Mouse (Mus musculus): Measurements from ENCODE around the gene Vmn1r217.
"Not testable (repeated sequence)": the region's sequence is repeated elsewhere in the genome, so short reads cannot be mapped to it uniquely, and the experiment has no call there.

Vmn1r217 gene

DNA sequence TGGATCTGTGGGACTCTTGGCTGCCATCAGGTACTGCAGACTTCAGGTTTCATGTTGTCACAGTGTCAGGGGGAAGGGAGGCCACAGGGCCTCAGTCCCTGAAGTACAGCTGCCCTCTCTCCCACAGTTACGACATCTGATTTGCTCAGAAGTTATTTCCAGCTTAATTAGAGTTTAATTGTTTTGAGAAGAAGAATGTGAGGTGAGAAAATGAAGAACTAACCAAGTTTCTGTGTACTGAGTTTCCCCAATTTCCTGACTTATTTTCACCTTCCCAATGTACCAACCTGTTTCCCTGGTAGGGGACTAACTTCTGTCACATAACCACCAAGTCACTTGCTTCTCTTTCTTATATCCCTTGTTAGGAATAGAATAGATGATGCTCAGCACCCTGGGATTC, at the start of gene Vmn1r217:
TSS of gene Vmn1r217 (minus strand) at position 101 of the 400 bp plus-strand sequence.
- DNase-seq = not testable (repeated sequence)

DNA sequence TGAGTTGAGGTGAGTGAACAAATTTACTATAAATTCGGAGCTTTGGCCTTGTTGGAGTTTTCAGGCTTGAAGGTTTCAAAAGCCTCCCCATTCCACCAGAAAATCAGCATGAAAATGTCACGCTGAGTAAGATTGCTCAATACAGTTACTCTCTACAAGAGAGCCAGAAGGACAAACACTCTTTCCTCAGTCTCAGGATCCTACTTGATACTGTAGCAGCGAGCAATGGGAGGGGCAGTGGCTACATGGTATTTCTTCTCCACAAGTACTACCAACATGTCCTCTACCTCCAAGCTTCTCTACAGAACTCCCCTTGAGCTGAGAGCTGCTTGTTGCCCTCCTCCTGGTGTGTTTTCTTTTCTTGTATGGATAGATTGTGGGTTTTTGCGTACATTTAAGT, 48.4 kb upstream of the Vmn1r217 start:
- DNase-seq = not testable (repeated sequence)

DNA sequence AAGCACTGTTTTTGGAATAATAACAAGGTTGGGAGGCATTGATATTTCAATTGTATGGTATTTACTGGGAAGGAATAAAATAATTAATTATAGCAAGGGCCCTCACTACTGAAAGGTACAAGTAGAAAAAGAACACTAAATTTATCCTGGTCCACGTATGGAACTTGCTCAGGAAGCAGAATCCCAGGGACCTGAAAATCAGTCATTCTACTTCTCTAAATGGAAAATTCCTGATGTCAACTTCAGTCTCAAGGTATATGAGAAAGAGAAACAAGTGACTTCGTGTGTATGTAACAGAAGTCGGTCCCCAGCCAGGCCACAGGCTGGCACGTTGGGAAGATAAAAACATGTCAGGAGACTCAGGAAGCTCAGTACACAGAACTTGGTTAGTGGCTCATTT, 41.0 kb upstream of the Vmn1r217 start, which contains the start of gene Vmn1r219:
TSS of gene Vmn1r219 (plus strand) at position 301 of the 400 bp plus-strand sequence.
- DNase-seq = no peak

DNA sequence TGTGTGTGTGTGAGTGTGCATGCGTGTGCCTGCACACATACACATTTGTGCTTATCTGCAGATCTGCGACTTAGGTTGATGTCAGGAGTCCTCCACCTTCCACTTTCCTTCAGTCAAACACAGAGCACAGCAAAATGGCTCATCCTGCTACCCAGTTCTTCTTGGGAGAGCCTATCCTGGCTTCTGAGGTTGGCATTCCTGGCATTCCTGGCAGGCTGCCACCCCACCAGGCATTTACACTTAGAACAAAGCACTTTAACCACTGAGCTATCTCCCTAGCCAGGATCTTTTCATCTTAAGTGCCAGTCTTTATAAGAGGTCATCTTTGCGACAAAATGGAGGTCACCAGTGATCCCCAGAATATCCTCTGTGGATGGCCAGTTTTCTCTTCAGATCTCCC, 39.8 kb upstream of the Vmn1r217 start:
- DNase-seq = no peak

DNA sequence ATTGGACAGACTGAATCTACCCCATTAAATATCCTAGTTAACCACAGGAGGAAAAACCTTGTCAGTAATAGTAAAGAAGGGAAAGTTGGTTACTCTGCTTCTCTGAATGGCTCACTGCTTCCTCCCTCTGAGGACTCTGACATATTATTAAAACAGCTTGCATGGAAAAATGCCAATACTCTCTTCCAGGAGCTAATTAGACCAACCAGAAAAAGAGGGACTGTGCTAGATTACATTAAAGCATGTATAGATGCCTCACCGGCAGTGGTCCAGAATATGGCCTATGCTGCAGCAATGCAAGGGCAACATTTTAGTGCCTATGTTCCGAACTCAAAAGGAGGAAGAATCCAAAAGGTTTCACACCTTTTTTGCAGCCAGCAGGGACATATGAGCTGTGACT, 20.9 kb upstream of the Vmn1r217 start:
- no peak for DNase-seq

DNA sequence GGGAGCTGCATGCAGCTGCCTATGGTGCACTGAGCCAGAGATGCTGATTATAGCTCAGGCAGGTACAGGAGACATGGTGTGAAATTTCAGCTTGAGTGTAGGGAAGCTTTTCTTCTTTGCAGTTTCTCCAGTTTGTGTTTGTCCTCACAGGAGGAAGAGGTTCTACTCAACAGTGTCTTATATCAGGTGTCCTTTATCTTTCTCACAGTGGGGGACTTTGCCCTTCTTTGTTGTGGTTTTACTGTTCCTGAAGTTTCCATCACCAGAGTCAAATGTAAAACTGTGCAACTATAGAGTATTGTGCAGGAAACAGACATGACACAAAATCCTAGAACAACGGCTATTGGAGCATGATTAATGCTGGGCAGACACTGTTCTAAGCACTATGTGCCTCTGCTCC, 15.5 kb upstream of the Vmn1r217 start:
- DNase-seq = no peak

DNA sequence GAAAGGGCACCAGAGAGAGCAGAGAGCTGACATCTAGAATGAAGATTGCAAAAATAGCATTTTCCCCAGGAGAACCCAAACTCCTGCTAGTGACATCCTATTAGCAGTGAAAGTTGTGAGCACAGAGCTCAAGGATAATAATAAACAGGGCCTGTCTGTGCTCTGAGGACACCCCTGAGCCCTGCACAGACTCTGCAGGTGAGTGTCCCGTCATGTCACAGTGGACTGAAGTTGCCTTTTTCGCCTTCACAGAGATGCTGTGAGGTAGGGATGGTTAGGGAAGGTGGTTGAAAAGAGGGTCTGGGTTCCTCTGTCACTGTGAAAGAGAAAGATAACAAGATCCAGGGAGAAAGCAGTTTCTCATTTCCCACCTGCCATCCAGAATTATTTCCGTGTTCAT, 15.1 kb upstream of the Vmn1r217 start, which contains the start of gene Vmn1r218:
TSS of gene Vmn1r218 (plus strand) at position 57 of the 400 bp plus-strand sequence.
- DNase-seq = no peak

DNA sequence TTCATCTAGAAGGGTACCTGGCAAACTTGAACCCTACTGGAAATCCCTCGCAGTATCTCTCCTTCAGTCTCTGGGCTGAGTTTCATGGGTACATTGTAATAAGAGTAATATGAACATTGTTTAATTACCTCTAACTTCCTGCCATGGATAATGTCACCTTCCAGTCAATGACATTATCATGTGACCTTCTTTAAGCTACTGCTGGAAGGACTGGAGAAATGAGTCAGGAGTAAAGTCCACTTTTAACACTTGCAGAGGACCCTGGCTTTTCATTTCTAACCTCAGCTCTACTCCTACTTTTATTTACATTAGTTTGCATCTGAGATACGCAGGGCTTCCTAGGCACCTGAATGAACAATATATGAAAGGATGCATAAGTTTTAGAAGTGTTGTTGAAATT, 2.6 kb upstream of the Vmn1r217 start:
- no peak for DNase-seq

DNA sequence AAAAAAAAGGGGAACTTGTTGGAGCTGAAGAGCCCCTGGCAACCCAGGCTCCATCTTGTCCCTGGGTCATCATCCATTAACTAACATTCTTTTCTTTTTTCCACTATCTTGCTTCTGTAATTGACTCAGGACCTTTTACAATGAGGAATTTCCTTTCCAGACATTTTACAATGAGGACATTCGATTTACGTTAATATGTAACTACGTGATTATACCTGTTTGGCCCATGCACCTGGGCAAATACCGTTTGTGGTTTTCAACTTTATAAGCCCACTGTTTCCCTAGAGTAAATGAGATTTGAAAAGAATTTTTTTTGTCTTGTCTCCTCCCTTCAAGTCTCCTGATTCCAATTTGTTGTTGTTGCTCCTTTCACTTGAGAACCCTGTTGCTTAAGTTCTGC, 23.6 kb downstream of the Vmn1r217 start:
- DNase-seq = no peak

DNA sequence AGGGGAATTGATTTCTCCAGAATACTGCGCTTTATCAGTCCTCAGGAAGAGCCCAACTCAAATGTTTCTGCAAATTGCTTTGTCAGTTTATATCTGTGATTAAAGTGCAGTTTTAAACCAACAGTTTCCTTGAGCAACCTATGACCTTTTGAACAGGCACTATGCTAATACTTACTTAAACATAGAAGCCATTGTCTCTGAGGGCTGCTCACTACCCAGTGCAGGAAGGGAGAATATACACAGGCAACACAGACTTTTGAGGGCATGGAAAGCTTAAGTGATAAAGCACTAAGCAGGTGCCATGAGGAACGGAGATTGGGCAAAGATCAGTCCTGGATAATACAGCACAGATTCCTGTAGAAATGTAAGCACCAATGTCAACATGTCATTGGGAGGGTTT, 48.7 kb downstream of the Vmn1r217 start:
- DNase-seq = no peak

DNA sequence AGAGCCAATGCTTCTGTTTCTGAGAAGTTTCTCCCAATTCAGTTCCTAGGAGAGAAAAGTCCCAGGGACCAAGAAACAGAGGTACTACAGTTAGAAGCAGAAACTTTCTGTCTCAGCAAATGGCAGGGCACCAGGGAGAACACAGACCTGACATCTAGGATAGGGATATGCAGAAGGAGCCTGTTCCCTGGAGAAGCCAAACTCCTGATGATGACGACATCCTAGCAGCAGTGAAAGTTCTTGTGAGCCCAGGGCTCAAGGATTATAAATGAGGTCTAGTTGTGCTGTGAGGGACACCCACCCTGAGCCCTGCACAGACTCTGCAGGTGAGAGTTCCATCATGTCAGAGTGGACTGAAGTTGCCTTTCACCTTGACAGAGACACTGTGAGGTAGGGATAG, 50.3 kb downstream of the Vmn1r217 start, which contains the start of gene Vmn1r215:
TSS of gene Vmn1r215 (plus strand) at position 301 of the 400 bp plus-strand sequence.
- no peak for DNase-seq

DNA sequence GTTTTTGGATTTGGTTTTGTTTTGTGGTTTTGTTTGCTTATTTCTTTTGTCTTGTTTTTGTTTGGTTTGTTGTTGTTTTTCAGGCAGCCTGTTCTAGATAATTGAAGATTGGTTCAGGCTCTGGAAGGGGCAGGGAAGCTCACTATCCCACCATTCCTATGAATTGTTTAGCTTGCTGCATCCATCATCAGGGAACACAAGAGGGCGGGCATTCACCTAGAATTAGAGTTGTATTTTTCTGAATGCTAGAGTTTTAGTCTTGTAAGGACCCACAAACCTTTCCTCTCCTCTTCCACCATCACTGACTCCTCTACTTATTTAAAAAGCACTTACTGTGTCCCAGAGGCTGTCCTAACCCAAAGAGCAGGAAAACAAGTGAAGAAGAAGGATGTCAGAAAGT, 60.2 kb downstream of the Vmn1r217 start:
- no peak for DNase-seq
